Mouse (Mus musculus) hindbrain, embryonic 11.5 days (tissue): Measurements from ENCODE around the gene 4931428F04Rik. TPM values are rescaled to one million over a fixed set of nuclear protein-coding genes. Genes with fewer than 3 reads are reported as not detected.

Experiments
- ATAC-seq: fragments of 200-750 bp; cut with Nextera tagmentation; 2 replicates; pipeline ENCODE4 v1.8.0; 2017; ENCODE audit warnings: mild to moderate bottlenecking, moderate TSS enrichment, moderate library complexity; ENCODE audit not compliant: low FRiP score
- DNase-seq: peaks from one replicate; pipeline ENCODE4 v3.0.0-alpha.2; 2015; ENCODE audit warnings: low spot score
- H3K27ac ChIP-seq: fragments of 300-500 bp; sonication (generic); 2 replicates; pipeline ENCODE4 v1.5.1; 2014; ENCODE audit warnings: mild to moderate bottlenecking, low read depth, low read length
- H3K27me3 ChIP-seq: fragments of 300-500 bp; sonication (generic); 2 replicates; pipeline ENCODE4 v1.6.1; 2014; ENCODE audit warnings: mild to moderate bottlenecking, low read length, moderate library complexity, mixed read lengths; ENCODE audit not compliant: control insufficient read depth, insufficient read depth
- H3K36me3 ChIP-seq: fragments of 300-500 bp; sonication (generic); 2 replicates; pipeline ENCODE4 v1.6.1; 2014; ENCODE audit warnings: mild to moderate bottlenecking, low read length, moderate library complexity, mixed read lengths; ENCODE audit not compliant: control insufficient read depth, insufficient read depth
- H3K4me1 ChIP-seq: fragments of 300-500 bp; sonication (generic); replicated peaks from 2 replicates; pipeline ENCODE4 v1.6.1; 2014; ENCODE audit warnings: low read length, mixed read lengths; ENCODE audit not compliant: control insufficient read depth, insufficient read depth
- H3K4me2 ChIP-seq: fragments of 300-500 bp; sonication (generic); replicated peaks from 2 replicates; pipeline ENCODE4 v1.6.1; 2014; ENCODE audit warnings: mild to moderate bottlenecking, low read depth, low read length
- H3K4me3 ChIP-seq: fragments of 300-500 bp; sonication (generic); 2 replicates; pipeline ENCODE4 v1.5.1; 2014; ENCODE audit warnings: low read depth, low read length
- H3K9ac ChIP-seq: fragments of 300-500 bp; sonication (generic); 2 replicates; pipeline ENCODE4 v1.6.1; 2014; ENCODE audit warnings: low read depth, low read length
- H3K9me3 ChIP-seq: fragments of 300-500 bp; sonication (generic); 2 replicates; pipeline ENCODE4 v1.6.1; 2016; ENCODE audit warnings: low read length; ENCODE audit not compliant: control insufficient read depth
- WGBS: fragments of 180-500 bp; shearing (Covaris S2); extraction: QIAGEN DNeasy Blood & Tissue Kit; methylation state at CpG from one replicate; pipeline ENCODE4 v1.1.7; 2014; 5-methylcytosine and 5-hydroxymethylcytosine counted together
- polyA plus RNA-seq: library from polyadenylated mRNA; unstranded; fragments of >200 nt; fragmentation: Nextera tagmentation; extraction: Ambion mirVana; gene quantifications from 2 replicates; pipeline ENCODE4 v1.2.1, GENCODE M21; 2014

Gene 4931428F04Rik
- polyA plus RNA-seq, 1 experiment from 2014 or later: 31.7 TPM

DNA sequence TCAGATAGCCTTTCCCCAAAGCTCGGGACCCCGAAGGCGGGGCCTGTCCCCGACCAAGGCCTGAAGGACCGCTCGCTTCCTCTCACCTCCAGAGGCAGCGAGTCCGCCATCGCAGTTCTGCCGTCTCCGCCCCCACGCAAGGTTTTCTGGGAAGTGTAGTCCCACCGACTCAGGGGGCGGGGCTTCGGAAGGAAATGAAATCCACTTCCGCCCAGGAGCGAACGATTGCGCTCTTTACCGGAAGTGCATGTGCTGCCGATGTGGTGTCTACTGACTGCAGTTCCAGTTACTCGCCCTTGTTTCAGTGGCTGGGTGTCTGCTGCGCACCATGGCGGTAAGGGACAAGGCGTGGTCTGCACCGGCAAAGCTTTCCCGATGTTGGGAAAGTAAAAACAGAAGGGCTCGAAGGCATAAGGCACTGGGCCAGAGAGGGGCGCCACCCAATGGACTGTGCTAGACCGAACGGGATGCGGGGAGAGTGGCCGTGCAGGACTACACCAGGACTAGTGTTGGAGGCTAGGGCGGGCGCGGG lies 36.5 kb upstream of the 4931428F04Rik start, which contains the start of the genes Lrrc29 and Tmem208:
Lrrc29 (minus strand) TSS at position 138 of the 532 bp plus-strand sequence.
Tmem208 (plus strand) TSS at position 214 of the 532 bp plus-strand sequence.
- DNase-seq (peak; percentile 99), ATAC-seq (peak; percentile 93)
- under 1% methylated on average over 36 of the region's 36 CpGs for WGBS
- Histone ChIP-seq H3K4me3 (peak within 1 kb of the TSS; percentile 64), H3K4me2 (peak within 1 kb of the TSS; percentile 83), H3K4me1 (peaks cover 6% of the 10 kb centered on the region; the same call in 1 of the 2 replicates), H3K9ac (peak within 1 kb of the TSS; percentile 63), H3K9me3 (no peaks in the 10 kb centered on the region), H3K36me3 (peaks cover 4% of the 10 kb centered on the region; the same call in 1 of the 2 replicates), H3K27me3 (no peaks in the 10 kb centered on the region), H3K27ac (peak within 1 kb of the TSS; percentile 73)

DNA sequence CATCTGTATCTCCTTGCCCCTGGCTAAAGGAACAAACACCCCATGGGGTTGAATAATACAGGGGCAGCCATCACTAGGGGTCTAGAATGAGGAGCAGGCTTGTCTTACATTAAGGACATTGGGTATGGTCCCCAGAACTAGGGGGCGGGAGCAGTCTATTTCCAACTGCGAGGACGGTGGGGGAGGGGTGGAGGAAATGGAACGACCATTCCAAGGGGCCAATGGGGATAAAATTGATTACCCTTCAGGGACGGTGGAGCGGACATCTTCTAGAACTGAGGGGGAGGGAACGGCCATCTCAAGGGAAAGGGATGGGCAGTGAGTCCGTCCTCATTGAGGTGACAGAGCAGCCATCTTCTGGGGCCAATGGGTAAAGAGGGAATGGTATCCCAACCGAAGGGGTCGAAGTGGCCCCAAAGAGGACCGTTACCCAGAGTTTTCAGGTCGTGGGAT lies 36.0 kb upstream of the 4931428F04Rik start:
- no peaks in the 10 kb centered on the region for H3K27me3 ChIP-seq
- peak overlapping the region; percentile 62 for H3K9ac ChIP-seq
- H3K4me3 ChIP-seq: peak overlapping the region; percentile 64
- WGBS: under 1% methylated on average over 12 of the region's 12 CpGs
- peak overlapping the region; percentile 44 for H3K4me2 ChIP-seq
- peak; percentile 75 for ATAC-seq
- peak overlapping the region; percentile 73 for H3K27ac ChIP-seq
- H3K4me1 ChIP-seq: peaks cover 6% of the 10 kb centered on the region; the same call in 1 of the 2 replicates
- DNase-seq: peak; percentile 65
- no peaks in the 10 kb centered on the region for H3K9me3 ChIP-seq
- peaks cover 4% of the 10 kb centered on the region; the same call in 1 of the 2 replicates for H3K36me3 ChIP-seq

GRCm38 (mm10) chr8:105323183-105323582 lies 33.5 kb upstream of the 4931428F04Rik start:
- ATAC-seq (no peak), DNase-seq (no peak)
- H3K4me1 ChIP-seq: peaks cover 6% of the 10 kb centered on the region; the same call in 1 of the 2 replicates
- H3K4me3 ChIP-seq: no peak overlapping the region
- 88% methylated on average over 4 of the region's 4 CpGs for WGBS
- no peak overlapping the region for H3K27ac ChIP-seq
- no peaks in the 10 kb centered on the region for H3K9me3 ChIP-seq
- H3K27me3 ChIP-seq: no peaks in the 10 kb centered on the region
- no peak overlapping the region for H3K9ac ChIP-seq
- H3K36me3 ChIP-seq: 0 out of 2 replicates have a peak, but pooled peaks cover 3% of the 10 kb centered on the region
- no peak overlapping the region for H3K4me2 ChIP-seq

GRCm38 (mm10) chr8:105318662-105319190 lies 29.1 kb upstream of the 4931428F04Rik start:
- Histone ChIP-seq H3K27me3 (no peaks in the 10 kb centered on the region), H3K27ac (no peak overlapping the region), H3K4me3 (no peak overlapping the region), H3K9ac (no peak overlapping the region), H3K9me3 (no peaks in the 10 kb centered on the region), H3K4me2 (no peak overlapping the region), H3K36me3 (0 out of 2 replicates have a peak, but pooled peaks cover 2% of the 10 kb centered on the region), H3K4me1 (no peaks in the 10 kb centered on the region)
- DNase-seq (no peak), ATAC-seq (no peak)
- 88% methylated on average over 11 of the region's 11 CpGs for WGBS

- Histone ChIP-seq H3K27me3 (no peaks in the 10 kb centered on the region), H3K4me1 (no peaks in the 10 kb centered on the region), H3K4me3 (no peak overlapping the region), H3K4me2 (no peak overlapping the region), H3K36me3 (0 out of 2 replicates have a peak, but pooled peaks cover 2% of the 10 kb centered on the region), H3K9ac (no peak overlapping the region), H3K27ac (no peak overlapping the region), H3K9me3 (no peaks in the 10 kb centered on the region)
- no peak for ATAC-seq
- WGBS: 92% methylated on average over 4 of the region's 4 CpGs
- no peak for DNase-seq
Observed at GRCm38 (mm10) chr8:105317941-105318340, 28.3 kb upstream of the 4931428F04Rik start.

- no peak overlapping the region for H3K4me3 ChIP-seq
- WGBS: 91% methylated on average over 18 of the region's 18 CpGs
- no peak overlapping the region for H3K4me2 ChIP-seq
Observed at GRCm38 (mm10) chr8:105315073-105315769, 25.6 kb upstream of the 4931428F04Rik start.

GRCm38 (mm10) chr8:105313622-105314402 lies 24.1 kb upstream of the 4931428F04Rik start:
- Histone ChIP-seq H3K4me1 (no peaks in the 10 kb centered on the region), H3K27ac (no peak overlapping the region), H3K27me3 (no peaks in the 10 kb centered on the region), H3K4me2 (no peak overlapping the region), H3K36me3 (0 out of 2 replicates have a peak, but pooled peaks cover 2% of the 10 kb centered on the region), H3K4me3 (no peak overlapping the region), H3K9ac (no peak overlapping the region), H3K9me3 (no peaks in the 10 kb centered on the region)
- WGBS: 85% methylated on average over 9 of the region's 9 CpGs
- ATAC-seq: 0 out of 2 replicates have a peak, but pooled peaks have one; percentile 27
- DNase-seq: no peak

More at GRCm38 (mm10) chr8:105315073-105315769, 25.6 kb upstream of the 4931428F04Rik start:
- Histone ChIP-seq H3K4me1 (no peaks in the 10 kb centered on the region), H3K9me3 (no peaks in the 10 kb centered on the region), H3K36me3 (0 out of 2 replicates have a peak, but pooled peaks cover 2% of the 10 kb centered on the region), H3K9ac (no peak overlapping the region), H3K27me3 (no peaks in the 10 kb centered on the region), H3K27ac (no peak overlapping the region)
- ATAC-seq (no peak), DNase-seq (no peak)

DNA sequence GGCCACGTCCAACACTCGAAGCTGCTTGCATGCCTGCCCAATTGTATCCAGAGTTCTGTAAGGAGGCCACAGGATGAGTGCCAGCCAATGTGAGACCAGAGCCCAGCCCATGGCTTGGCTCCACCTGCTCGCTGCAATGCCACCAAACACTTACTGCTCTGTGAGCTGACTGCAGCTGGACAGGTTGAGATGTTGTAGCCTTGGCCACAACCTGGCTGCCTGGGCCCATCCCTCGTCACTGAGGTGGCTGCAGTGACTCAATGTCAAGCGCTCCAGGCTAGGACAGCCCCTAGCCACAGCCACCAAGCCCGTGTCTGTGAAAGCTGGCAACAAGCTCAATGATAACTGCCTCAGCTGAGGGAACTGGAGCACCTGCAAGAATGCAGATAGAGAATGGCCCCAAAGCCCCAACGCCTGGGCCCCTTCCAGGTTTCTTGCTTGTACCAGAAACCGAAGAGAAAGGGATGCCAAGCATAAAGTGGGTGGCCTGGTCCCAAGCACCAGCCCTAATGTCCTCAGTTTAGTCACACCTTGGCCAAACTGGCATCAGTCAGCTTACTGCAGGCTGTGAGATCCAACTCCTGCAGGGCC lies 23.3 kb upstream of the 4931428F04Rik start:
- DNase-seq: no peak
- Histone ChIP-seq H3K4me1 (no peaks in the 10 kb centered on the region), H3K36me3 (0 out of 2 replicates have a peak, but pooled peaks cover 2% of the 10 kb centered on the region), H3K27ac (no peak overlapping the region), H3K9me3 (no peaks in the 10 kb centered on the region), H3K4me2 (no peak overlapping the region), H3K27me3 (no peaks in the 10 kb centered on the region), H3K4me3 (no peak overlapping the region), H3K9ac (no peak overlapping the region)
- ATAC-seq: no peak
- 93% methylated on average over 8 of the region's 8 CpGs for WGBS
